Mouse (Mus musculus): ENCODE measurements at regions not wholly inside any gene's neighbourhood (a gene's known extent, or its start where the extent isn't known, plus 50 kb on each side); places are given as distances from the start of the nearest gene placed in this dataset.

GRCm38 (mm10) chr10:30257889-30258288 lies 57.5 kb upstream of the Cenpw start:
- no peak for DNase-seq
